Mouse (Mus musculus): ENCODE results near the gene Ppp6r3. TPM values are rescaled to one million over a fixed set of nuclear protein-coding genes. Genes with fewer than 3 reads are reported as not detected.
"Not testable (repeated sequence)": the region's sequence is repeated elsewhere in the genome, so short reads cannot be mapped to it uniquely, and the experiment has no call there.

Gene Ppp6r3
- 10 to 100 TPM; 79.2 to 80.9 TPM for total RNA-seq (2021)

DNA sequence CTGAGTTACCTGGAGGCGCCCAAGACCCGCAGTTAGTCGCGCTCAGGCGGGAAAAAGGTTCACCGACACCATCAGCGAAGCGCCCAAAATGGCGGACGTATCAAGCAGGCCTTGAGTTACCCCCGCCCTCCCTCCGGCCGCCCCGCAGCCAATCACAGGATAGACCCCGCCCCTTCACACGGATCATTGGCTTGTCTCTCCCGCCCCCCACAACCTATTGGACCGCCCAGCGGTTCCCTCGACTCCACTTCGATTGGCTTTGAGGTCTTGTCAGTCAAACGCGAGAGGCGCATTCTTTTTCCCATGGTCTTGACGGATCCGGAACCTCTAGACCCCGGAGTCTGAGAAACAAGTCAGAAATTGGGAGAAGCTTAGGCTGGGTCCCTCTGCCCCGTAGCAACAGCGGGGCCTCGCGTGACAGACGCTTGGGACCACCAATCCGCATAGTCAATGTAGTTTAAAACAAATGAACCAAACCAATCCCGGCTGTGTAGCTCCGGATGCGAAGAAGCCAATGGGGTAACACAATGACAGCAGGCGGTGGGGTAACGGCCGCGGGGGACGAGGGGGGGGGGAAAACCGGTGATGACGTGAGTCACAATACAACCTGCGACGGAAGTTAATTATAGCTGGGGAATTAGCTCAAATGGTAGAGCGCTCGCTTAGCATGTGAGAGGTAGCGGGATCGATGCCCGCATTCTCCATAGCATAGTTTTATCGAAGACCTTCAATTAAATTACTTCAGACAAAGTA is at the start of gene Ppp6r3:
Gene Ppp6r3, minus strand, starts transcription at position 118 of the 753 bp plus-strand sequence.
- peak; percentile 97 to 99 for DNase-seq (ENCODE audit: low spot score in 2 of 2)
- intact Hi-C loops (cut with DNase I), result loop anchor here (5.0 kb wide), 3 partner anchors 94 to 191 kb away; partner anchors contain the start of genes 1810055G02Rik and Kmt5b

GRCm38 (mm10) chr19:3625111-3625510 is 49.6 kb upstream of the Ppp6r3 start:
- intact Hi-C loops (cut with DNase I), result no loop called here
- no peak for DNase-seq (ENCODE audit: low spot score in 2 of 2)

DNA sequence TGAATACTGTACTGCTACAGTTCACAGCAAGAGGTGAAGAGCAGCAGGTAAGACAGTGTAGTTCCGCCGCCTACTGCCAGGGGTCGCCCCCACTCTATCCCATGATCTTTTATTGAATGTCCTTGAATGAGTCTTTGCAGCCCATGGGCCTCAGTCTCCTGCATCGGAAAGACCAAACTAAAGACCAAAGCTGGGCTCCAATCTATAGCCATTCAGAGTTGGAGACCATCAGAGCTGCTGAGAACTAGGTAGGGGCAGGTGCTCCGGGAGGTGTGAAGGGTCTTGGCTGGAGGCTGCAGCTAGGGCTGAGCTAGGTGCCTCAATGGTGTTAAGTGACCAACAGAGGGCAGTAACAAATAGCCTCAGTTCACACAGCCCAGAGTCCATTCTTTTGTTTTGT is 48.3 kb upstream of the Ppp6r3 start:
- DNase-seq (ENCODE audit: low spot score in 2 of 2), result peak in 1 of 2 experiments; percentile 38
- intact Hi-C loops (cut with DNase I), result loop anchor here (5.0 kb wide), 2 partner anchors 63 to 78 kb away; partner anchors contain the start of gene Lrp5

- no peak for DNase-seq (ENCODE audit: low spot score in 2 of 2)
- intact Hi-C loops (cut with DNase I), result loop anchor here (5.0 kb wide), 2 partner anchors 64 to 79 kb away; partner anchors contain the start of gene Lrp5
Observed at GRCm38 (mm10) chr19:3623294-3623693, 47.7 kb upstream of the Ppp6r3 start.

DNA sequence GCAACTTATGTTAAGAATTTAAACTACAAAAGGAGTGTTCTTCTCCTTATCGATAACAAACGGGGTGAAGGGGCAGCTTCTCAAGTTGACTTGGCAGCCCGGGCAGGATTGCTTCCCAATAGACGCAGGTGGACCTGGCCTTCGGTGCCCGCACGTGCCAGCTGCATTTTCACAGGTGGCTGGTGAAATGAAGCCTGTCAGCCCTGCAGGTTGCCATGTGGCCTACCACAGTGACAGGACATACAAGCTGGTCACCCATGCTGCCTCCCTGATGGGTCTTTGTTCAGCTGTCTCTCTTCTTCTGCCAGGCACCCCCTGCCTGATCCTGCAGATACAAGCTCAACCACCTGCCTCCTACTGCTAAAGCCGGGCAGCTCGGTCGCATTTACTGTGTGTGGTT is 45.3 kb upstream of the Ppp6r3 start:
- intact Hi-C loops (cut with DNase I), result loop anchor here (5.0 kb wide), 2 partner anchors 66 to 81 kb away; partner anchors contain the start of gene Lrp5
- no peak for DNase-seq (ENCODE audit: low spot score in 2 of 2)

DNA sequence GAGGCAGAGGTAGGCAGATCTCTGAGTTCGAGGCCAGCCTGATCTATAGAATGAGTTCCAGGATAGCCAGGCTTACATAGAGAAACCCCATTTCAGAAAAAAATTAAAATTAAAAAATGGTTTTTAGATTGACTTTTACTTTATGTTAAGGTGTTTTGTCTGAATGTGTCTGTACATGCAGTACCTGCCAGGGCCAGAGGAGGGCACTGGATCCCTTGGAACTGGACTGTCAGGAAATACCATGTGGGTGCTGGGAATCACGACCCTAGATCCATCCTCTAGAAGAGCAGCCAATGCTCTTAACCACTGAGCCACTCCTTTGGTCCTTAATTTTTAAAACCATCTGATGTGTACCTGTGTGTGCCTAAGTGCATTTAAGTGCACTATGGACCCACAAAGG is 43.8 kb upstream of the Ppp6r3 start:
- intact Hi-C loops (cut with DNase I), result no loop called here
- no peak for DNase-seq (ENCODE audit: low spot score in 2 of 2)

GRCm38 (mm10) chr19:3613991-3614390 is 38.4 kb upstream of the Ppp6r3 start:
- intact Hi-C loops (cut with DNase I), result no loop called here
- no peak for DNase-seq (ENCODE audit: low spot score in 2 of 2)

DNA sequence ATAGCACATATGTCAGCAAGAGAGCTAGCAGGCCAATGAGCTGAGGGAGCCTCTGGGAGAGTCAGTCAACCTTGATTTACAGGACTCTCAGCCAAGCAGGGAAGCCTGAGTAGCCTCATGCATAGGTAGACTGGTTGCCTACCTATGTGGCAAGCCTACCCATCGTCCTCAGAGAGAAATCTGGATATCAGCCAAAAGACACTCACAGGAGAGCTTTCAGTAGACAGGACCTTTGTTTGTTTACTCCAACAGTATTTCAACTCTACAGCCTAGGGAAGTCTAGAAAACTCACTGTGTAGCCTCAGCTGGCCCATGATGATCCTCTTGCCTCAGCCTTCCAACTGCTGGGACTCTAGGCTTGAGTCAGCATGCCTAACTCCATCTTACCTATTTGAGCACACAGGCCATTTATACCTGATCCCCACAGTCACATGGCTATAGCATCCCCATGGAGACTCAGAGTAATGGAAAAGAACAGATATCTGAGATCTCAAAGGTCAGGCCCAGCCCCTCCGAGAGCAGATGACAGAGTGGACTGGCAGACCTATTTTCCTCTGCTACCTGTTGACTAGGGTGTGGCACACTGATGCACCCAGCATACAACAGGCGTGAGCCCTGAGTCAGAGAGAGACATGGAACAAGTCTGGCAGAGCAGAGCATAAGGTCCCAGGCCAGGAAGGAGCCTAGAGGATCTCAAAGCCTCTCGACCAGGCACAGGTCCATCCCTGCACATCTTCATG is 37.2 kb upstream of the Ppp6r3 start:
- intact Hi-C loops (cut with DNase I), result no loop called here
- DNase-seq (ENCODE audit: low spot score in 2 of 2), result no peak

DNA sequence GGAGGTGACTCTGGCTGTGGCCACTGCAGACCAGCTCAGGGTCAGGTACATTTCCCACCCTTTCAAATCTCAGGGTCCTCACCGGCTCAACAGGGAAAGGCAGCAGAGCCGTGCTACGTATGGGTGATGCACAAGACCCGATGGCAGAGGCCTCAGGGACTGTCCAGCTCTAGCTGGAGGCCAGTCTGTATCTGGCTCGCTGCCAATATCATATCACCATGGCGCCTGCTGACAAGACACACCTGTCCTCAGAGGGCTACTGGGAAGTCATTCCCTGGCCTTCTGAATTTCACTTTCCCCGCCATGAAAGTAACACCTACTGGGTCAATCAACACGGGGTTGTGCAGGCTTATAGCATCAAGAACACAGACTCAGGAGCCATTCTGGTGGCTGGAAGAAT is 36.2 kb upstream of the Ppp6r3 start:
- DNase-seq (ENCODE audit: low spot score in 2 of 2), result no peak
- intact Hi-C loops (cut with DNase I), result no loop called here

GRCm38 (mm10) chr19:3610886-3611285 is 35.3 kb upstream of the Ppp6r3 start:
- intact Hi-C loops (cut with DNase I), result no loop called here
- DNase-seq (ENCODE audit: low spot score in 2 of 2), result no peak

- DNase-seq (ENCODE audit: low spot score in 2 of 2), result no peak
- intact Hi-C loops (cut with DNase I), result no loop called here
Observed at GRCm38 (mm10) chr19:3609826-3610225, 34.3 kb upstream of the Ppp6r3 start.

DNA sequence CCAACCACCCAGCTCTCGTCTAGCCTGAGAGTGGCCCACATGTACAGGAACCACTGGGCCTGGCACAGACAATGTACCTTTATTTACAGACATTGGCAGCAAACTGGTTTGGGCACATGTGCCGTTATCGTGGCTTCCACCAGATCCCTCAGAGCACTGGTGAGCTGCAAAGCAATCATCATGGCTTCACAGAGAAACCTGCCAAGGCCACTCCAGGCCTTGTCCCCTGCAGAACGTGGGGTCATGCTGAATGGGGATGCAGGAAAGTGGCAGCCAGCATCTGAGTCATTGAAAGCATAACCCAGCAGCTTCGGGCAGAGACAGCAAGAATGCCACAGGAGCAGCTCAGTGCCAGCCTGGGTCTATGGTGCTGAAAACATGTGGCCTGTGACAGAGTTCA is 18.8 kb upstream of the Ppp6r3 start:
- DNase-seq (ENCODE audit: low spot score in 2 of 2), result no peak
- intact Hi-C loops (cut with DNase I), result no loop called here

DNA sequence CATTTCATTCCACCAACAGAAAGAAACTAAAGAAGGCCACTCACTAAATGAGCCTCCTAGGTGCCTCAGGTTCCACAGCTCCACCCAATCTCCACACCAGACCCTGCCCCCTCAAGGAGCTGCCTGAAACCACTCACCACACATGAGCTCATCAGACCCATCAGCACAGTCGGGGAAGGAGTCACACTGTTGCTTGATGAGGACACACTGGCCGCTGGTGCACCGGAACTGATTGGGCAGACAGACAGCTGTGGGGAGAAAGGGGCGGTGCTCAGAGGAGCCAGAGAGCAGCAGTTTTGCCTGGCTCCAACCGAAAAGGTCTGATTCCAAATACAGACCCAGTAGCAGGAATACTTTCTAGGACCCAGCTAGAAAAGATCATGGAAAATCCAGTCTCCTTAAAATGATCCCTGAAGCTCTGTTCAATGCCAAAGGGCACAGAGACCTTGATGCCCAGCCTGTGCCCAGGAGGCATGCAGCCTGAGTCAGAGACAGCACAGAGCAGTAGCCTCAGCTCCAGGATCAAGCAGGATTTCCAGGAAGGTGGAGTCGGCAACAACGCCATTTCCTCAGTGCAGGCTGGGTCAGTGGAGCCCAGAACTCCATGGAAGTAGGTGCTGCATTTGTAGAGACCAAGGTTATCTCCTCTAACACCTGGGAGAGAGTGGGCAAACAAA is 18.0 kb upstream of the Ppp6r3 start:
- intact Hi-C loops (cut with DNase I), result no loop called here
- DNase-seq (ENCODE audit: low spot score in 2 of 2), result no peak

GRCm38 (mm10) chr19:3589968-3590367 is 14.4 kb upstream of the Ppp6r3 start:
- intact Hi-C loops (cut with DNase I), result no loop called here
- no peak for DNase-seq (ENCODE audit: low spot score in 2 of 2)

- DNase-seq (ENCODE audit: low spot score in 2 of 2), result no peak
- intact Hi-C loops (cut with DNase I), result no loop called here
Observed at GRCm38 (mm10) chr19:3589547-3589946, 14.0 kb upstream of the Ppp6r3 start.

- intact Hi-C loops (cut with DNase I); DNase-seq (ENCODE audit: low spot score in 2 of 2): not testable (repeated sequence)
Observed at GRCm38 (mm10) chr19:3587729-3588128, 12.2 kb upstream of the Ppp6r3 start.

- intact Hi-C loops (cut with DNase I), result no loop called here
- peak; percentile 44 to 50 for DNase-seq (ENCODE audit: low spot score in 2 of 2)
Observed at GRCm38 (mm10) chr19:3586540-3586939, 11.0 kb upstream of the Ppp6r3 start.

GRCm38 (mm10) chr19:3586026-3586425 is 10.5 kb upstream of the Ppp6r3 start:
- intact Hi-C loops (cut with DNase I), result no loop called here

DNA sequence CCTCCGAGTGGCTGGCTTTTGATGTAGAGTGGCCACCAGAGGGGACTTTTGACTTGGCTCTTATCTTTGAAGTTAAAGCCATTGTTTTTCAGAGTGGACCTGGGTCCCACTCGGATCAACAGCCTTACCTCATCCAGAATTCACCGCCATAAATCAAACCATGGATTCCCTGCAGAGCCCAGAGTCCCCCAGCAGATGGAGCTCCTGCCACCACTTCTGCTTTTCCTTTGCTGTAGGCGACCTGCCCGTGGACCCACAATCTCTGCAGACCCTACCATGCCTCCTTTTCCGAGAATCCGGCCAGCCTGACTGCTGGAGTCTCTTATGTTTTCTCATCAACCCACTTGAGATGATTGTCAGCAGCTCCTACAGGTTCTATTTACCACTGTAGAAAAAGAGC is 5.8 kb upstream of the Ppp6r3 start:
- intact Hi-C loops (cut with DNase I), result loop anchor here (5.0 kb wide), 1 partner anchor 116 kb away; no protein-coding TSS in a partner anchor
- peak; percentile 73 to 78 for DNase-seq (ENCODE audit: low spot score in 2 of 2)

More at GRCm38 (mm10) chr19:3586026-3586425, 10.5 kb upstream of the Ppp6r3 start:
- DNase-seq (ENCODE audit: low spot score in 2 of 2), result no peak

DNA sequence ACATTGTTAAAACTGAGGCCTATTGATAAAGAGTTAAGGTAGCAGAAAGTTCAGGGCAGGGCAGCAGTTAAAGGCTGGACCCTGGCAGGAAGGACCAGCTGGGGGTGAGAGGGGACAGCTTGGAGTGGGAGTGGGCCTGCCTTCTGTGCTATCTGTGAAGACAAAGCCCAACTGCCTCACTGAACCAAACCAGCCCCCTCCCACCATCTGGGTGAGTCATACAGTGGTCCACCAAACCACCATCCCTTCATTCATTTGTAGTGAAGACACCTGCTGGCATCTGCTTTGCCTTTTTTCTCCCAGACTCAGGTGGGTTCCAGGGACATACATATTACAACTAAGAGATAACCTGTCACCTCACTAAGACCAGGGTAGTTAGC is 2.4 kb upstream of the Ppp6r3 start:
- no peak for DNase-seq (ENCODE audit: low spot score in 2 of 2)
- intact Hi-C loops (cut with DNase I), result loop anchor here (5.0 kb wide), 3 partner anchors 96 to 189 kb away; partner anchors contain the start of genes 1810055G02Rik and Kmt5b
